Mouse (Mus musculus) CD4-positive, CD25-positive, alpha-beta regulatory T cell, adult 2 months (primary cell): Measurements from ENCODE around the gene Rnf181.
A peak's percentile ranks its signal among the peaks of the same experiment; 100 is the strongest.

Source experiments
- DNase-seq: peaks from one replicate; pipeline ENCODE4 v3.0.0-alpha.2; 2012; ENCODE audit warnings: low read depth, low spot score

The Rnf181 gene

GRCm38 (mm10) chr6:72366844-72367443 lies at the start of gene Rnf181:
Gene Rnf181 (minus strand): TSS chr6:72366956.
- no peak for DNase-seq

- no peak for DNase-seq
Observed at GRCm38 (mm10) chr6:72415964-72416772, 49.4 kb upstream of the Rnf181 start.

GRCm38 (mm10) chr6:72415181-72415580 lies 48.4 kb upstream of the Rnf181 start:
- DNase-seq = no peak

GRCm38 (mm10) chr6:72414076-72414756 lies 47.5 kb upstream of the Rnf181 start, which contains the start of gene Ggcx:
Gene Ggcx (plus strand): TSS chr6:72414308.
- peak; percentile 98 for DNase-seq

GRCm38 (mm10) chr6:72410518-72410917 lies 43.8 kb upstream of the Rnf181 start:
- peak; percentile 24 for DNase-seq

GRCm38 (mm10) chr6:72410003-72410402 lies 43.2 kb upstream of the Rnf181 start:
- no peak for DNase-seq

GRCm38 (mm10) chr6:72409567-72409966 lies 42.8 kb upstream of the Rnf181 start:
- peak; percentile 85 for DNase-seq

GRCm38 (mm10) chr6:72407119-72407518 lies 40.4 kb upstream of the Rnf181 start:
- peak; percentile 95 for DNase-seq

- DNase-seq = no peak
Observed at GRCm38 (mm10) chr6:72405356-72405755, 38.6 kb upstream of the Rnf181 start.

- DNase-seq = peak; percentile 87
Observed at GRCm38 (mm10) chr6:72401875-72402274, 35.1 kb upstream of the Rnf181 start.

GRCm38 (mm10) chr6:72399967-72400366 lies 33.2 kb upstream of the Rnf181 start:
- no peak for DNase-seq

GRCm38 (mm10) chr6:72396837-72397251 lies 30.1 kb upstream of the Rnf181 start:
- no peak for DNase-seq

GRCm38 (mm10) chr6:72392341-72392740 lies 25.6 kb upstream of the Rnf181 start:
- DNase-seq = no peak

- peak; percentile 59 for DNase-seq
Observed at GRCm38 (mm10) chr6:72390795-72391521, 24.2 kb upstream of the Rnf181 start.

- DNase-seq = peak; percentile 71
Observed at GRCm38 (mm10) chr6:72389941-72390771, 23.4 kb upstream of the Rnf181 start, which contains the start of gene Vamp8. Gene Vamp8 (minus strand): TSS chr6:72390703.

GRCm38 (mm10) chr6:72389471-72389940 lies 22.8 kb upstream of the Rnf181 start:
- no peak for DNase-seq

- no peak for DNase-seq
Observed at GRCm38 (mm10) chr6:72388791-72389329, 22.1 kb upstream of the Rnf181 start.

GRCm38 (mm10) chr6:72388266-72388665 lies 21.5 kb upstream of the Rnf181 start:
- no peak for DNase-seq

GRCm38 (mm10) chr6:72387816-72388215 lies 21.1 kb upstream of the Rnf181 start:
- no peak for DNase-seq

GRCm38 (mm10) chr6:72386561-72386960 lies 19.8 kb upstream of the Rnf181 start:
- DNase-seq = no peak
